Mouse (Mus musculus) retina, postnatal 7 days (tissue): ENCODE data around the gene BC048671.

Experiments used
- DNase-seq: peaks from one replicate; pipeline ENCODE4 v3.0.0-alpha.2; 2012; ENCODE audit warnings: low read depth, low spot score

The BC048671 gene

GRCm38 (mm10) chr6:90300919-90301318 lies at the start of gene BC048671:
TSS of gene BC048671 (plus strand) at chr6:90301219.
- DNase-seq: no peak

- no peak for DNase-seq
Measured at GRCm38 (mm10) chr6:90288265-90288664, 12.8 kb upstream of the BC048671 start.

GRCm38 (mm10) chr6:90306315-90306975 lies 5.4 kb downstream of the BC048671 start:
- no peak for DNase-seq

GRCm38 (mm10) chr6:90308839-90309778 lies 8.1 kb downstream of the BC048671 start:
- no peak for DNase-seq

- DNase-seq: no peak
Measured at GRCm38 (mm10) chr6:90315961-90316360, 14.9 kb downstream of the BC048671 start.

GRCm38 (mm10) chr6:90317510-90318258 lies 16.7 kb downstream of the BC048671 start:
- no peak for DNase-seq

GRCm38 (mm10) chr6:90319019-90319418 lies 18.0 kb downstream of the BC048671 start:
- no peak for DNase-seq

GRCm38 (mm10) chr6:90319475-90320191 lies 18.6 kb downstream of the BC048671 start:
- no peak for DNase-seq

- no peak for DNase-seq
Measured at GRCm38 (mm10) chr6:90320429-90320828, 19.4 kb downstream of the BC048671 start.

- DNase-seq: no peak
Measured at GRCm38 (mm10) chr6:90321811-90322210, 20.8 kb downstream of the BC048671 start.

- no peak for DNase-seq
Measured at GRCm38 (mm10) chr6:90324026-90324425, 23.0 kb downstream of the BC048671 start.

- no peak for DNase-seq
Measured at GRCm38 (mm10) chr6:90324463-90324862, 23.4 kb downstream of the BC048671 start.

GRCm38 (mm10) chr6:90324991-90325390 lies 24.0 kb downstream of the BC048671 start, which contains the start of gene Chst13:
TSS of gene Chst13 (minus strand) at chr6:90325185.
- DNase-seq: no peak

GRCm38 (mm10) chr6:90327670-90328069 lies 26.7 kb downstream of the BC048671 start:
- DNase-seq: no peak

- no peak for DNase-seq
Measured at GRCm38 (mm10) chr6:90329953-90330352, 28.9 kb downstream of the BC048671 start.

- no peak for DNase-seq
Measured at GRCm38 (mm10) chr6:90332561-90333425, 31.8 kb downstream of the BC048671 start, which contains the start of gene Uroc1. TSS of gene Uroc1 (plus strand) at chr6:90333284.

GRCm38 (mm10) chr6:90334244-90334643 lies 33.2 kb downstream of the BC048671 start:
- no peak for DNase-seq

GRCm38 (mm10) chr6:90342343-90342742 lies 41.3 kb downstream of the BC048671 start:
- DNase-seq: no peak

GRCm38 (mm10) chr6:90347183-90347582 lies 46.2 kb downstream of the BC048671 start:
- DNase-seq: no peak

- DNase-seq: no peak
Measured at GRCm38 (mm10) chr6:90348500-90348899, 47.5 kb downstream of the BC048671 start.
